Mouse (Mus musculus) ES-Bruce4 (cell line): ENCODE measurements around the gene Gnpat.

Source experiments
- CTCF ChIP-seq: IDR thresholded peaks from one replicate; pipeline ENCODE4 v1.8.1; 2011; ENCODE audit warnings: low read depth, low read length
- EP300 ChIP-seq: IDR thresholded peaks from 2 replicates; pipeline ENCODE4 v1.6.1; 2011; ENCODE audit warnings: low read depth, low read length; ENCODE audit not compliant: insufficient read depth
- POLR2A ChIP-seq: IDR thresholded peaks from one replicate; pipeline ENCODE4 v1.8.1; 2011; ENCODE audit warnings: low read length; ENCODE audit not compliant: insufficient read depth

GRCm38 (mm10) chr8:124935116-124935515, 72.3 kb downstream of the Gnpat start:
- no peak for TF ChIP-seq CTCF
- TF ChIP-seq POLR2A, result no peak
- TF ChIP-seq EP300, result no peak
